Mouse (Mus musculus) v-Abl transformed pro-B cells (cell line): ENCODE measurements at regions not wholly inside any gene's neighbourhood (a gene's known extent, or its start where the extent isn't known, plus 50 kb on each side); places are given as distances from the start of the nearest gene placed in this dataset.

ENCODE experiments used
- in situ Hi-C, 2 experiments: fragments of 400-800 bp; cut with MboI; formaldehyde crosslinking; loops; one replicate each; pipeline ENCODE4 v1.15.1; 2025; ENCODE audit not compliant: unreplicated experiment in 2 of 2

DNA sequence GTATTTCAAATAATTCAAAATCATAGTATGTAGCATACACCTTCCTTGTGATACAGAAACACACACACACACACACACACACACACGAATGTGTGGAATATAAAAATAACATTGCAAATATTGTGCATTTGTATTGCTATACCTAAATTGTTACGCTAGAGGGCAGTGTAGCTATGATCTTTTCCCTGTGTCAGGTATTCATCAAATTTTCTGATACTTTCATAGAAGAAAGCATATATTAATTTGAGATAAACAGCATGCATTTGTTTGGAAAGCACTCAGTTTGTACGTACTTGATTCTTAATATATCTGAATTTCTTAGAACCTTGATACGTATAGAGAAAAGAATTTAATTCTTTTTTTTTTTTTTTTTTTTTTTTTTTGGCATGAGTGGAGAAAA lies 1700.9 kb upstream of the Sel1l start:
- in situ Hi-C loops, result no loop called here

DNA sequence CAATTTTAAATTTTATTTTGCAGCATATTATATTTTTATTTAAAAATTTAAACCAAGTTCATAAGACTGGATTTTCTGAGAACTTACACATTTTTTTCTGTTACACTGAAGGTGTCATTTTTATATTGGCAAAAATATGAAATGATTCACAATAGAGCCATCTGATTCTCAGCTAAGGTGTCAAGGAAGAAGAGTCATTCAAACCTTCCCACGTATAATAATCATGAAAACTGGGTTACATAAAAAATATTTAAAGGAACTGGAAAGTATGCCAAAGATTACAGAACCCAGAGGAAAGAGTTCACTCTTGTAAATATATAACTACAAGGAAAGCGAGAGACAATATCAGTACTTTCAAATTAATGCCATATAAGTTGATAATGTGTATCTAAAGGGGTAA lies 1674.5 kb upstream of the Sel1l start:
- in situ Hi-C loops, result no loop called here

DNA sequence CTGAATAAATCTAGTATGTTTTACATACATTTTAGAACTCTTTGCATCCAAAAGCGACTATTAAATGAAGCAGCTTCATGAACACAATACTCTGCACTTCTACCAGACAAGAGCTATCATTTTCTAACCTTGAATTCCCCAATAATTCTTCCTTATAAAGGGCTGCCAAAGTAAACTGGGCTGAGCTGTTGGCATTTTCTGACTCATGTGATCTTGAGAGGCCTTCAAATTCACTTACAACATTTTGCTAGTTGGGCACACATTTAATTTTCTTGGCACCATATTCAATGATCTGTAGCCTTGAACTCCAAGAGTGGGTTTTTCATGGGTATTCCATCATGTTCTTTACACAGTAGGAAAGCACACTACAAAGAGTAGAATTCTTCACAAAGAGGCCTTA lies 1637.4 kb upstream of the Sel1l start:
- in situ Hi-C loops, result no loop called here

DNA sequence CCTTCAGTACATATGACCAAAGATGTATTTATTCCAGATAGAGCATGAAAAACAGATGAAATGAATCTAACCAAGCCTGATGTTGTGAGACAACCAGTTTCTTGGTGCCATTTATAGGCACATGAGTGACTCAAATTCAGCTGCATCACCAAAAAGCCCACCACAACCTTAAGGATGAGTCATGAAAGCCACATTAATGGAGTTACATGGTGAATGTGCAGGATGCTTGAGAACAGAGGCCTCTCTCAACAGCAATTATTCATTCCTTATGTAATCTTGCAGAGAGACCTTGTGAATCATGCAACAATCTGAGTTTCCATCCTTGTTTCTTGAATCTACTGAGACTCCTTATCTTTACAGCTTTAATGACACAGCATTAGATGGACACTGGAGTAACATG lies 1613.1 kb upstream of the Sel1l start:
- in situ Hi-C loops, result no loop called here

DNA sequence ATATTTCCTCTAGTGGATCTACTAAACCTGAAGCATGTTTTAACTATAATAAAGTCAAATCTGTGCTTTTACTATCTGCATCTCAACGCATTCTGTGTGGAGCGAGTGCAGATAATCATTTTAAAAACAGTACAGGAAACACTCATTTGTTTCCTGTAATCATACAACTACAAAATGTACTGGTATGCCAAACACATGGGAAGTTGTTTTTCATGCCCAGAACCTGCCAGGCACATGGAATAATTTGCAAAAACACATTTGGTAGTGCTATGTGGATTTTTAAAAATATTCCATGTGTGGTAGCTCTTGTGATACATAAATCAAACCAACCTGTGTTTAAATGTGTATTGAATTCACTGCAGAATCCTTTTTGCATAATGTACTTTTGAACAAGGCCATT lies 1600.5 kb upstream of the Sel1l start:
- in situ Hi-C loops, result no loop called here

DNA sequence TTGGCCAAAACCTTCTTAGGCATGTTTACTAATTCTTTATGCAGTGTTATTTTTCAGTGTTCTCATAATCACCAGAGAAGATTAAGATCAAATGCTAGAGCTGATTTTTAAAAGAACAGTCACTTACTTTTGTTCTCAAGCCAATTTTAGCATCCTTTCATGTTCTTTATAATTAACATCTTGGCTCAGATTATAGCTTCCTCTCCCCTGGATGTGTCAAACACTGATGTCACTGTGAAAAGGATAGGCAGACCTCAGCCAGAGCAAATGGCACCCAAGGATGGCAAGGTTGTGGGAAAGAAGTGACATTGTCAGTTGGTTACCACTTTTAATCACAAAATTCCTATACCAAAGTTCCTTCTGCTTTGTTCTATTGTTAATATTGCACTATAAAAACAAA lies 1580.3 kb upstream of the Sel1l start:
- in situ Hi-C loops, result no loop called here

DNA sequence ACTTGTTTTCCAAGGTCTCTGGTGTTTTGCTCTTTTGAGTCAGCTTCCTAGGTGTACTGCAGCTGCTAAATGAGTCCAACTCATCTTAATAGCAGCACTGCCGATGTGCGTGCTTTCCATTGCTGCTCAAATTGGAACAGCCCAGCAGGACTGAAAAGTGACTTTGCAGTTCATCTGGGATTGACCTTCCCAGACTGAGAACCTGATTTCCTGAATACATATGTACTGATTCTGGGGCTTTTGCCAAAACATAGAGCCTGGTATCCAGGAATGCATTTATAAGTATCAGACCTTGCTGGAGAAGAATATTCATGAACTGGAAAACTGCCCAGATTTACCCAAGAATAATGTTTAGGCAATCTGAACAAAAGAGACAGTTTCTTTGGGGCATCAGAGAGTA lies 1579.0 kb upstream of the Sel1l start:
- in situ Hi-C loops, result no loop called here

DNA sequence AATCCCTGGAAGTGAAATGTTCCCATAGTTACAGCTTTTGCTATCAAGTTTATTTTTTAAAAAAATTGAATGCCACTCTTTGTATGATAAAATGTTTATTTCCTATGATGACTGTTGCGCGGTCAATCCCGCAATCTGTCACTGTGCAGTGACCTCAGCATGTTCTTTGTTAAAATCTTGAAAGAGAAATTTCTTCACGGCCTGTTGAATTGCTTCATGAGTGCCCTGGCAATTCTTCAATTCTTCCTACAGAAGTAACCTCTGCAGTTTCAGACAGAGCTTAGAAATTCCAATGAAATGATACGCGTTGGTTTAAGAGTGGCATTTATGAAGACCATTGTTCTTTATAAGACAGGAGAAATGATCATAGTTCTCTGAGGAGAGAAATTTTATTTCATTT lies 1567.4 kb upstream of the Sel1l start:
- in situ Hi-C loops, result no loop called here

DNA sequence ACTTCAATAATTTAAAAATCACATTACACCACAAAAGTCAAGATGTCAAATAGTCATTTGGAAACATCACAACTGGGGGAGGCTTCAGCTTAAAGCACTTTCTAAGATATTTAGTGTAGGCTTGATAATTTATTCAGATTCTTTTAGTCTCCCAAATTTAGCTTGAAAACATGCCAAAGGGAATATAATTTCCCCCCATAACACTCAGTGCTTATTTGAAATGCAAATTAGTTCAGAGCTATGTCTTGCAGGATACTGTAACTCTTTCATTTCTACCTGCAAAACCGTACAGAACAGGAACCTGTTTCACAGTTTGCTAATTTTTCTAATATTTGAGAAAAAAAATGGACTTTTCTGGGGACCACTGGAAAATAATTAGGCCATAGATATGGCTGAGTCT lies 1566.8 kb upstream of the Sel1l start:
- in situ Hi-C loops, result no loop called here

DNA sequence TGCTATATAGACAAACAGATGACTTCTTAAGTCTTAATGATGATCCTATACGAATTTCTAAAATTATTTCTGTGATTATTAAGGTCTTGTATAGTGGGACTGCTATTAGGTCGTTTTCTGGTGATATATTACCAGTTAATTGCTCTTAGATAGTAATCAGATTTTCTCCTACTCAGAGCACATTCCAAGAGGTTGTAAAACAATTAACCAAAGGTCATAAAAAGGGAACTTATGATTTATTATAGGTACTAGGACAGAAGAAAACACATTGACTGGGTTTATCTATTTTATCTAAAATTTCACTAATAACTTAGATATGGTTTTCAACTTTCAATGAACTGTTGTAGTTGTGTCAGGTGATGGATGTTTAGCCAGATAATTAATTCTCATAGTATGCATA lies 1536.6 kb upstream of the Sel1l start:
- in situ Hi-C loops, result no loop called here

DNA sequence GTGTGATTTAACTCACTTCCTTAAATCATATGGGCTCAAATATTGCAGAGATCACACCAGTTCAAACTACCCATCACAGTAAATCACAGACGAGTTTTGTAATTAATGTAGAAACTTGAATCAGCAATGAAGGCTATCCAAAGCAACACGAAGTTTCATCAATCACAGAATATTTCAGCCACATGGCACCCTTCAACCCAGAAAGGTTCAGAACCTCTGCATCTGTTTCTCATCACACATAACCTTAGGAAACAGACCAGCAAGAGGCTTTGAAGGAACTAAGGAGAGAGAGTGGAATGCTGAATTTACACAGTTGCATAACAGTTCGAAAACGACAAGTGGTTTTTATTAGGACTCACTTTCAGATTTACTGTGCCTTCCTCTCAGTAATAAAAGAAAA lies 1494.0 kb upstream of the Sel1l start:
- in situ Hi-C loops, result no loop called here

DNA sequence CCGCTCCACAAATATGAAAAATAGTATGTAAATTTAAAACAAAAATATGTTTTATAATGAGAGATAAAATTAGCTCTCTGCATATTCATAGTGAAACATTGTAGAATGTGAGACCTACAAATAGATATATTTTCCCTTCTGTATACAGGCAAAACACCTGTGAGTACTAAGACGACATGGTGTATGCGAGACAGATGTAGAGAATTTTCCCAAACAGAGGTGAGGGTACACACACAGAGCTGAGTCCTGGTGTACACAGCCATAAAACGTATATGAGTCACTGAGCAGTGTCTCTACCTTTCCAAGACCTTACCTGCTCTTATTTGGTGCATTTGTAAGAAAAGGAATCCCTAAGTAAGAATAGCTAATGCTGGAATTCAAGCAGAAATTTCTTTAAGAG lies 1493.6 kb upstream of the Sel1l start:
- in situ Hi-C loops, result no loop called here

DNA sequence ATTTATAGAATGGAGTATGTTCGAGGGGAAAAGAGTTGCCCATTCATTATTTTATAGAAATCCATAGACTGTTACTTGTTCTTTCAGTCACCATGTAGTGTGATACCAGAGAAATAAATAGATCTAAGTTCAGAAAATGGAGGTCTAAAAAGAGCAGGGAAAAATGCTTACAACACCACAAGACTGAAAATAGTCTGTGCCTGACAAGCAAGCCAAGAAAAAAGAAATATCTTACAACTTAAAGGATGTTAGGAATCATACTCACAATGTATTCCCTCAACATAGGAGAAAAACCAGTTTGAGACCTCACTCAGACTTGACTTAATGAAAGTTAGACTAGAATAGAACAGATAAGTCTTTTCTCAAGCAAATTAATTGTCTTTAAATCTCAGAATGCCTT lies 1486.6 kb upstream of the Sel1l start:
- in situ Hi-C loops, result no loop called here

DNA sequence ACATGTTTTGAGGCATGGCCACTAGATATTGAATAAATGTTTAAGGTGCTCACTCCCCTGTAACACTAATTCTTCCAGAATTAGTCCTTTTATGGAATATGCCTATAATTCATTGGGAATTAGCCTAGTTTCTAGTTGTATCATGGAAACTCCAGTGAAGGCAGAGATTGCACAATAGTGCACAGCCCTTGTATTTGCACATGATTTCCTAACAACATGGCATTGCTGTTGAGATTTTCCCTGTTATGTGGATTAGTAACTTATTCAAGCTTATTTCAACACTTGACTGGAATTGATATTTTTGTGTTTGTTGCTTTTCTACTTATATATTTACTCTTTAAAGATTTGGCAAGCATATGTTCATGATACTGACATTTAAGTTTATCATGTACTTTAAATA lies 1463.3 kb upstream of the Sel1l start:
- in situ Hi-C loops, result no loop called here

DNA sequence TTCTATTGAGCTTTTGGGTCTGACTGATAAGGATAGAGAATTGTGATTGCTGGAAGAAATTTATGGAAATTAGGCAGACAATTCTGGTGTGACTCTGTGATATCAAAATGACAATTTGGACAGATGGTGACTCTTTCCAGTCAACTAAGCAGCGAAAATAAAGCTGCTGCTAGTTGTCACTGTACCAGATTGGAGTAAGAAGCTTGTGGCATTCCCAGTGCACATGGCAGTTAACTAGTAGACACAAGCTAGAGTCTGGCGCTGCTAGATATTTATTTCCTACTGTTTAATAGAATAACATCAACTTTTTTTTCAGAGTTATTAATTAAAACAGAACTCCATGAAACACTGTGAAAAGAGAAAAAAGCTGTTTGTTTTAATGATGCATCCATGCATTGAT lies 1432.9 kb upstream of the Sel1l start:
- in situ Hi-C loops, result no loop called here

DNA sequence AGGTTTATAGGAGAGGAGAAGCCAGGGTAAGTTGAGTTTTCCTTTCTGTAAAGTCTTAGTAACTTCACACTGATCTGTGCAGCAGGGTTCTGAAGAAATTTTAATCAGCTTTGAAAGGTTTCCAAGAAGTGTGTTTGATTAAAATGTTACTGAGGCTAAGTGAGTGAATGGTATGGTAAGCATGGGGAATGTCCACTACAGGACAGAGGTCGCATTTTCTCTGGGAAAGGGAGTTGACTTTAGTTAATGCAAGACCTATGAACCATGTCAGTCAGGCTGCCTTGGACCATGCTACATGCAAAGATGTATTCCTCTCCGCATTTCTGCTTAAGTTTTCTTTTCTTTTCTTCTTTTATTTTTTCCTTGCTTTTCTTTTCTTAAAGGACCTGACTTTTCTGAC lies 1424.7 kb upstream of the Sel1l start:
- in situ Hi-C loops, result no loop called here

DNA sequence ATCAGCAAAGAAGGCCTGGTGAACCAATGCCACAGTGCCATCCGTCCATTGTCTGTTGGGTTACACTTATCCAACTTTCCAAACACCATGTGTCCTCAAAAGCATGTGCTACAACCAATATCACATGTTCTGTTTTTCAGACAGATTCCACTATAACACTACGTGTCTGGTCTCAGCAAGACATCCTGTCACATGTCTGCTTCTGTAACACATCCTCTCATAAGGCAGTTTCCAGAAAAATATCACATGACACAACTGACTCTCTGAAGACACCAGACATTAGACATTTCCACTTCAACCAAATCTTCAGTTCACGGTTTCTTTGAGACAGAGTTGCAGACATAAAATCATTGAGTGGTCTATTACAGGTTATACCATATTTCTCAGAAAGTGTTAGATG lies 1381.3 kb upstream of the Sel1l start:
- in situ Hi-C loops, result no loop called here

DNA sequence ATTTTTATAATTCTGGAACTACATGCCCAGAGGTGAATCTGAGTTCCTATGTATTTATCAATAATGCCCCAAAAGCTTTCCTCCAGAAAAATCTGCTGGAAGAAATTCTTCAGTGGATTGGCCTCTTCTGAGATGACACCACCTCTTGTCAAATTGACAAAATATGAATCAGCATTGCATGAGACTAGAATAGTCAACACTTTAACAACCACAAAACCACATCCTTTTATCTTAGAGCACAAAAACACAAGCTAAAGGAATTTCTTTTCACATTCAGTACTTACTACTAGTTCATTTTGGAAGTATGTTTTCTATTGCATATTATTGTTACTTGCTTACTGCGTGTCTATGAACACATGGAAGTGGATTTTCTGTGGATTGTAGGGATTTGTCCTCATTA lies 1377.9 kb upstream of the Sel1l start:
- in situ Hi-C loops, result no loop called here

DNA sequence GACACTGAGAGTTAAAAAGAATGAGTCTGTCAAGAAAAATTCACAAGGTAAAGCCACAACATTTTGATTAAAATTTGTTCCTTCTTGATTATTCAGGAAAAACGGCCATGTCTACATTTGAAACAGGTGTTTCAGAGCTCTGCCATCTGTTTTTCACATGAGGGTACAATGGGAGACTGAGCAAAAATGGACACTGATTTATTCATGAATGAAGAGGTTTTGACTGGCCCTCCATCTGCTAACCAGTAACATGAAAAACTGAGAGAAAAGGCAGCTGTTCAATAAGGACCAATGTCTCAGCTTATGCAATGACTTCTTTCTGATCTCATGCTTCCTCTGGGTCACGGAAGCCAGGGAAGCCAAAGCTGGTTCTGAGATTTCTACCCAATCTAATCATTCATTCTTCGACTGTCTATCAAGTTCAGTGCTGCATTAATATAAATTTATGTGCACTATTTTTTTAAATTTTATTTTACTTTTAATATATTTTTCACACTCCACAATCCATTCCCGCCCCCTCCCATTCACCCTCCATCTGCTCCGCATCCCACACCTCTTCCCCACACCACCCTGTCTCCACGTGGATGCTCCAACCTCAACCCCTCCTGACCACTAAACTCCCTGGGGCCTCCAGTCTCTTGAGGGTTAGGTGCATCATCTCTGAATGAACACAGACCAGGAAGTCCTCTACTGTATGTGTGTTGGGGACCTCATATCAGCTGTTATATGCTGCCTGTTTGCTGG lies 1372.4 kb upstream of the Sel1l start:
- in situ Hi-C loops, result no loop called here

DNA sequence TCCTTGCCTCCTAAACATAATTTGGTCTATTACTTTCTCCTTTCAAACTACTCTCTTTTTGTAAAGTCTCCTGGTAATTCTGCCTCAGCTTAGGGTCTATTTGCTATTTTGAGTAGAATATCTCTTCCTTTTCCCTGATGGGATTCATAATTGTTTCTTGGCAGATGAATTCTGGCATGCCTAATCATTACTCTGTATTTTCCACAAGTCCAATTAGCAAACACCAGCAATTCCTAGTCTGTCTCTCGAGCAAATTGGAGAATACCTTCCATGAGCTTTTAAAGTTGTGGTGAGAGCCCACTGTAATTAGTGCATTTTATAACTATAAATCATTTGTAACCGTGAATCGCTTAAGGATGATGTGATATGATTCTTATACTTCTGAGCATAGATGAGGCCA lies 1358.6 kb upstream of the Sel1l start:
- in situ Hi-C loops, result no loop called here

DNA sequence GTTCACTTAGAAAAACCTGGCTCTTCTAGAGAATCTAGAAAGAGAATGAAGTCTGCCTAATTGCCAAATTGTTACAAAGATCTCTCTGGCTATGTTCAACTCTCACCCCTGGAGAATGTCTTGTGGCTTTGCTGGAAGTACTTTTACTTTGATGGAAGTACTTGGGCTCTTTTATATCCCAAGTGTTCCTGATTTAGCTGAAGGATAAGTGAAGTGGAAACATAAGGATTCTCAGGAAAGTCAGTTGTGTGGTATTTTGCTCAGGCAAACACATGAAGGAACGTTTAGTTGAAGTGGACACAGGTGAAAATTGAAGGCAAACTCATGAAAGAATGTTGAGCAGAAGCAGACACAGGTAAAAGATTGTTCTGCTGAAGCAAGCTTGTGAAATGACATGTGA lies 1340.0 kb upstream of the Sel1l start:
- in situ Hi-C loops, result no loop called here

DNA sequence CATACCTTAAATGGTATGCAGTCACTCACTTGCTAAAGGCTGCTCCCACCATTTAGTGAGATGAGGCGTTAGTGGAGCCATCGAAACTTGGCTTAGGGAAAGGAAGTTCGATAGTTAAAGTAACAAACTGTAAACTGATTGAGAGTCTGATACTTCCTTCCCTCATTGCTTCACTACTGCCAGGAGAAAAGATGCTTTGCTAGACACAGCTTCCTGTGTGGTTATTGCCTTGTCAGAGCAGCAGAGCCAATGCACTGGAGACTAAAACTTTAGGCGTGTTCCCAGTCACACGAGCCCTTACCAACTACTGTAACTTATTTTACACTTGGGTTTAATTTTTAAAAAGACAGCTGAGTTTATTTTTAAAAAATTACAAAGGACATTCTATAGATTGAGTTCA lies 1324.8 kb upstream of the Sel1l start:
- in situ Hi-C loops, result no loop called here

DNA sequence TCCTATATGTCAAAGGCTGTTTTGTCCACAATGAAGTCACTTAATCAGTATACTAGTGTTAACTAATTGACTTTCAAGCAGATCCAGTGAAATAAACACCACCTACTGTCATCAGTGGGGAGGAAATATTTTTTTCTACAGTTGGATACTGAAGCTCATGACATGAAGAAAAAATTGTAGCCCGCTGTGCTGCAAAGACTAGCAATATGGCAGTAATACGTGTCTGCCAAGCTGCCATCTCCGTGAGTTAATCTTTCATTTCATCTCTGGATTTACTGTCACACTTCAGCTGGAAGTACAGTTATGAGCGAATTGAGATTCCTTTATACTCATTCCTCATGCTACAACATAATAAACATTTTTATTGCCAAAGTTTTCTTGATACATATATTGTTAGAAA lies 1311.3 kb upstream of the Sel1l start:
- in situ Hi-C loops, result no loop called here
